Mouse (Mus musculus) cerebellum, adult 2 months (tissue): ENCODE measurements around the gene Tmem92. TPM values are rescaled to one million over a fixed set of nuclear protein-coding genes. Genes with fewer than 3 reads are reported as not detected.

Experiments used
- DNase-seq, 2 experiments: peaks; one replicate each; pipeline ENCODE4 v3.0.0; 2021
- H3K27ac ChIP-seq: fragments of 200-500 bp; 2 replicates; pipeline ENCODE4 v1.5.1; 2012; ENCODE audit warnings: low read length, control low read depth, inconsistent platforms; ENCODE audit not compliant: insufficient read depth
- H3K27me3 ChIP-seq: fragments of 200-500 bp; 2 replicates; pipeline ENCODE4 v1.6.1; 2012; ENCODE audit warnings: inconsistent platforms, mild to moderate bottlenecking, low read length, moderate library complexity; ENCODE audit not compliant: control insufficient read depth, insufficient read depth
- H3K4me1 ChIP-seq: fragments of 200-500 bp; 2 replicates; pipeline ENCODE4 v1.6.1; 2011; ENCODE audit warnings: low read length; ENCODE audit not compliant: control insufficient read depth, insufficient read depth
- H3K4me3 ChIP-seq: fragments of 200-500 bp; replicated peaks from 2 replicates; pipeline ENCODE3; 2011; ENCODE audit warnings: mild to moderate bottlenecking, low read depth, low read length, control low read depth; ENCODE audit not compliant: insufficient read depth
- CTCF ChIP-seq: fragments of 200-500 bp; IDR thresholded peaks from 2 replicates; pipeline ENCODE4 v1.5.1; 2011; ENCODE audit warnings: low read depth, mild to moderate bottlenecking, control low read depth, low read length, moderate library complexity, borderline replicate concordance; ENCODE audit not compliant: insufficient read depth
- POLR2A ChIP-seq: fragments of 200-500 bp; IDR thresholded peaks from 2 replicates; pipeline ENCODE4 v1.6.1; 2011; ENCODE audit warnings: low read length, control low read depth, borderline replicate concordance; ENCODE audit not compliant: insufficient read depth
- whole genome bisulfite sequencing: fragments of 180-500 bp; shearing (Covaris S2); methylation state at CpG from one replicate; pipeline ENCODE4 v1.1.7; 2018; 5-methylcytosine and 5-hydroxymethylcytosine counted together
- polyA plus RNA-seq: library from polyadenylated mRNA; depleted of rRNA; stranded (reverse); fragments of >200 nt; gene quantifications from 2 replicates; pipeline ENCODE4 v1.2.3, GENCODE M21; 2012; rRNA removed

The Tmem92 gene
- polyA plus RNA-seq, 1 experiment: not detected

- no peaks in the 10 kb centered on the region for H3K27me3 ChIP-seq
- 84% methylated on average over 2 of the region's 2 CpGs for WGBS
- no peak for DNase-seq
- no peaks in the 10 kb centered on the region for H3K4me1 ChIP-seq
- TF ChIP-seq CTCF: no peak
- no peak for TF ChIP-seq POLR2A
- no peak overlapping the region for H3K4me3 ChIP-seq
- H3K27ac ChIP-seq: no peak overlapping the region
These were observed 46.8 kb downstream of the Tmem92 start for GRCm38 (mm10) chr11:94735746-94736145.

GRCm38 (mm10) chr11:94732773-94733172, 49.7 kb downstream of the Tmem92 start:
- 0 out of 2 replicates have a peak, but pooled peaks have one; percentile 1 for TF ChIP-seq CTCF
- no peak for TF ChIP-seq POLR2A
- H3K27ac ChIP-seq: no peak overlapping the region
- H3K27me3 ChIP-seq: no peaks in the 10 kb centered on the region
- 52% methylated on average over 8 of the region's 8 CpGs for WGBS
- no peak for DNase-seq
- H3K4me1 ChIP-seq: no peaks in the 10 kb centered on the region
- H3K4me3 ChIP-seq: no peak overlapping the region

DNA sequence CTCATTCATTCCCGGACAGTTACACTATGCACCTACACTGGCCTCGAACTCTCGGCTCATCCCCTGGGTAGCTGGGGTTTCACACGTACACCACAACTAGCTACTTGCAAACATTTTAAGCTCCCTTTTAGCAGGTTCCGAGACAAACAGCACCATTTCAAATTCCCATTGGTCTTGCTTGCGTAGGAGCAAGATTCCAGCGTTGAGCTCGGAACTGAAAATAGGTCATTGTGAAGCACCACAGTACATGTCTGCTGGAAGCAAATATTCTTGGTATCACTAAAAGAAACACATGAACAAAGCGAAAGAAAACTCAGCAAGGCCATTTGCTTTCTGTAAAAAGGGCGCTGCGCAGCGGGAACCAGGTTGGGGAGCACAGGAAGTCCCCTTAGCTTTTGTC, 51.3 kb downstream of the Tmem92 start:
- 91% methylated on average over 12 of the region's 12 CpGs for WGBS
- TF ChIP-seq POLR2A (no peak), CTCF (no peak)
- Histone ChIP-seq H3K4me3 (no peak overlapping the region), H3K4me1 (no peaks in the 10 kb centered on the region), H3K27ac (no peak overlapping the region), H3K27me3 (no peaks in the 10 kb centered on the region)
- DNase-seq: no peak

- Histone ChIP-seq H3K27me3 (no peaks in the 10 kb centered on the region), H3K4me1 (no peaks in the 10 kb centered on the region), H3K4me3 (no peak overlapping the region), H3K27ac (no peak overlapping the region)
- TF ChIP-seq CTCF (peak; percentile 53; the same call in 1 of the 2 replicates), POLR2A (no peak)
- peak; percentile 41 to 45 for DNase-seq
- 29% methylated on average over 5 of the region's 5 CpGs for WGBS
These were observed 52.2 kb downstream of the Tmem92 start for GRCm38 (mm10) chr11:94730261-94730660.

- DNase-seq: no peak
- Histone ChIP-seq H3K4me3 (no peak overlapping the region), H3K4me1 (no peaks in the 10 kb centered on the region), H3K27me3 (no peaks in the 10 kb centered on the region), H3K27ac (no peak overlapping the region)
- WGBS: 40% methylated on average over 4 of the region's 4 CpGs
- TF ChIP-seq POLR2A (no peak), CTCF (no peak)
These were observed 52.9 kb downstream of the Tmem92 start for GRCm38 (mm10) chr11:94729565-94729964.

- H3K27me3 ChIP-seq: no peaks in the 10 kb centered on the region
- DNase-seq: no peak
- no peak for TF ChIP-seq CTCF
- TF ChIP-seq POLR2A: no peak
- WGBS: 86% methylated on average over 3 of the region's 3 CpGs
- H3K27ac ChIP-seq: no peak overlapping the region
- no peak overlapping the region for H3K4me3 ChIP-seq
- no peaks in the 10 kb centered on the region for H3K4me1 ChIP-seq
These were observed 54.0 kb downstream of the Tmem92 start for GRCm38 (mm10) chr11:94728545-94728944.

DNA sequence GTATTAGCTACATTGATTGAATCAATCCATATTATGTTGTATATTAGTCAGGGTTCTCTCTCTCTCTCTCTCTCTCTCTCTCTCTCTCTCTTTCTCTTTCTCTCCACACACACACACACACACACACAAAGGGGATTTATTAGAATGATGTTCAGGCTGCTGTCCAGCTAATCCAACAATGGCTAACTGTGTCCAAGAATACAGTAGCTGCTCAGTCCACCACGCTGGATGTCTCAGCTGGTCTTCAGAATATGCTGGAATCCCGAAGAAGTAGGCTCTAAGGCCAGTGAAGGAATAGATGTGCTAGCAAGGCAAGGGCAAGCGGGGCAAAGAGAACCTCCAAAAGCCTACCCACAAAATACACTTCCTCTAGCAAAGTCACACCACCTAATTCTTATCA, 55.2 kb downstream of the Tmem92 start:
- WGBS: 76% methylated on average over 3 of the region's 3 CpGs
- no peak overlapping the region for H3K4me3 ChIP-seq
- TF ChIP-seq CTCF (no peak), POLR2A (no peak)
- no peaks in the 10 kb centered on the region for H3K4me1 ChIP-seq
- H3K27ac ChIP-seq: no peak overlapping the region
- no peaks in the 10 kb centered on the region for H3K27me3 ChIP-seq
- no peak for DNase-seq

Other genes starting within 250 kb of the Tmem92 start
- 19.7 and 20.8 TPM in 2 replicates for gene Rsad1, start 233.4 kb downstream of the Tmem92 start, polyA plus RNA-seq
- gene Chad, start 217.7 kb downstream of the Tmem92 start, polyA plus RNA-seq: 0.82 and 1.1 TPM in 2 replicates
- gene Acsf2, start 180.8 kb downstream of the Tmem92 start, polyA plus RNA-seq: 13.1 and 15.2 TPM in 2 replicates
- 71.9 and 72.1 TPM in 2 replicates for gene Lrrc59, start 152.9 kb downstream of the Tmem92 start, polyA plus RNA-seq
- gene Mrpl27, start 128.9 kb downstream of the Tmem92 start, polyA plus RNA-seq: 129 and 136 TPM in 2 replicates
- gene Eme1, start 128.7 kb downstream of the Tmem92 start, polyA plus RNA-seq: 0.21 and 0.30 TPM in 2 replicates
- 30.5 and 30.7 TPM in 2 replicates for gene Xylt2, start 105.2 kb downstream of the Tmem92 start, polyA plus RNA-seq
- not detected in 2 replicates for gene Gm11541, start 78.2 kb downstream of the Tmem92 start, polyA plus RNA-seq
- gene Cdc34b, start 40.9 kb downstream of the Tmem92 start, polyA plus RNA-seq: 0.33 and 0.48 TPM in 2 replicates
- 4.5 and 5.5 TPM in 2 replicates for gene Col1a1, start 153.5 kb upstream of the Tmem92 start, polyA plus RNA-seq
- gene Hils1, start 184.9 kb upstream of the Tmem92 start, polyA plus RNA-seq: not detected in 2 replicates
- gene Sgca, start 193.6 kb upstream of the Tmem92 start, polyA plus RNA-seq: 1.9 and 3.9 TPM in 2 replicates
- 149 and 153 TPM in 2 replicates for gene Ppp1r9b, start 208.3 kb upstream of the Tmem92 start, polyA plus RNA-seq
- gene Samd14, start 227.2 kb upstream of the Tmem92 start, polyA plus RNA-seq: 80.7 and 89.4 TPM in 2 replicates